Mouse (Mus musculus) liver, embryonic 12.5 days (tissue): ENCODE measurements around the gene Cdh16. TPM values are rescaled to one million over a fixed set of nuclear protein-coding genes. Genes with fewer than 3 reads are reported as not detected.

ENCODE experiments used
- ATAC-seq: fragments of 200-750 bp; cut with Nextera tagmentation; 2 replicates; pipeline ENCODE4 v1.8.0; 2017; ENCODE audit warnings: moderate number of reproducible peaks, mild to moderate bottlenecking, moderate library complexity
- H3K27ac ChIP-seq: fragments of 300-500 bp; sonication (generic); 2 replicates; pipeline ENCODE4 v1.5.1; 2016; ENCODE audit warnings: mild to moderate bottlenecking
- H3K27me3 ChIP-seq: fragments of 300-500 bp; sonication (generic); replicated peaks from 2 replicates; pipeline ENCODE4 v1.6.1; 2016; ENCODE audit warnings: mild to moderate bottlenecking, moderate library complexity
- H3K36me3 ChIP-seq: fragments of 300-500 bp; sonication (generic); 2 replicates; pipeline ENCODE4 v1.6.1; 2016; ENCODE audit warnings: mild to moderate bottlenecking, moderate library complexity
- H3K4me1 ChIP-seq: fragments of 300-500 bp; sonication (generic); 2 replicates; pipeline ENCODE4 v1.6.1; 2016
- H3K4me2 ChIP-seq: fragments of 300-500 bp; sonication (generic); 2 replicates; pipeline ENCODE4 v1.6.1; 2016; ENCODE audit warnings: mild to moderate bottlenecking, moderate library complexity
- H3K4me3 ChIP-seq: fragments of 300-500 bp; sonication (generic); 2 replicates; pipeline ENCODE4 v1.5.1; 2016; ENCODE audit warnings: mild to moderate bottlenecking, moderate library complexity
- H3K9ac ChIP-seq: fragments of 300-500 bp; sonication (generic); 2 replicates; pipeline ENCODE4 v1.6.1; 2016; ENCODE audit warnings: mild to moderate bottlenecking, moderate library complexity
- H3K9me3 ChIP-seq: fragments of 300-500 bp; sonication (generic); replicated peaks from 2 replicates; pipeline ENCODE4 v1.6.1; 2016; ENCODE audit warnings: mild to moderate bottlenecking, moderate library complexity
- WGBS: fragments of 180-500 bp; shearing (Covaris S2); methylation state at CpG from one replicate; pipeline ENCODE4 v1.1.7; 2016; ENCODE audit not compliant: insufficient replicate concordance; 5-methylcytosine and 5-hydroxymethylcytosine counted together
- polyA plus RNA-seq: library from polyadenylated mRNA; unstranded; fragments of >200 nt; fragmentation: Nextera tagmentation; extraction: Ambion mirVana; gene quantifications from 2 replicates; pipeline ENCODE4 v1.2.1, GENCODE M21; 2016

Cdh16 gene
- polyA plus RNA-seq, 1 experiment from 2014 or later, result 0.21 TPM

DNA sequence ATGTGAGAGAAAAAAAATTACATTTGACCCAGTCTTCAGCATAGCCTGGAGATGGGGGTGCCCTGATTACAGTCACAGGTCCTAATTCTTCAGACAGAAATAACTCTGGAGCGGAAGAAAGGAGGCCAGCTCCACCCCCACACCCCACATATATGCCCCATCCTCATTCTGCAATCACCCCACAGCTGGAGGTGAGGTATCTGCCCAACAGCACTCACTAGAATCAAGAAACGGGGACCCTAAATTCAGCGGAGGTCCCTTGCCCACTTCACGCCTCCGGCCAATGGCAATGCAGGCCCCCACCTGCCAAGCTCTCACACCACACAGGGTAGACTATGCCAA, 58.8 kb downstream of the Cdh16 start:
- Histone ChIP-seq H3K27me3 (no peaks in the 10 kb centered on the region), H3K9ac (no peak overlapping the region), H3K4me1 (peaks cover 7% of the 10 kb centered on the region), H3K4me2 (no peak overlapping the region), H3K36me3 (no peaks in the 10 kb centered on the region), H3K4me3 (no peak overlapping the region), H3K27ac (no peak overlapping the region), H3K9me3 (no peaks in the 10 kb centered on the region)
- 73% methylated on average over 5 of the region's 5 CpGs for WGBS
- ATAC-seq, result peak; percentile 14

- Histone ChIP-seq H3K4me2 (peak overlapping the region; percentile 47), H3K9ac (no peak overlapping the region), H3K27me3 (no peaks in the 10 kb centered on the region), H3K4me3 (no peak overlapping the region), H3K9me3 (no peaks in the 10 kb centered on the region), H3K36me3 (no peaks in the 10 kb centered on the region), H3K27ac (no peak overlapping the region), H3K4me1 (0 out of 2 replicates have a peak, but pooled peaks cover 5% of the 10 kb centered on the region)
- WGBS, result 14% methylated on average over 22 of the region's 22 CpGs
- peak; percentile 88 for ATAC-seq
Measured at GRCm38 (mm10) chr8:104564633-104565456, 59.4 kb downstream of the Cdh16 start.

DNA sequence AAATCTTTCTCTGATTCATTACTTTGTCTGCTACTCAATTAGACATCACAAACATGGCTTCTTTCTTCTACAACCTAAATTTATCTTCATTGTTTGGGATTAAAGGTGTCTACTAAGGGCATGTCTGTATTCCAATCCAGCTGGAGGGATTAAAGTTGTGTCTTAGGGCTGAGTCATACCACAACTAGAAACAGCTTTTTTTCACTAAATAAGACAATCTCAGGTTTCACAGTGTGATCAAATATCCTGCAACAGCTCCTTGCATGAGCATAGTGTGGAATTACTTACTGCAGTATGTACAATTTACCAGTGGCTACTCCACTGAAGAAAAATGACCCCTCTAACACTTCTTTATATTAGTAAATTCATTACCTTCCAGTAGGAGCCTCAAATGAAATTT, 63.5 kb downstream of the Cdh16 start:
- no peak for ATAC-seq
- no peak overlapping the region for H3K4me2 ChIP-seq
- no peak overlapping the region for H3K4me3 ChIP-seq
- H3K27ac ChIP-seq, result no peak overlapping the region
- 0 out of 2 replicates have a peak, but pooled peaks cover 5% of the 10 kb centered on the region for H3K4me1 ChIP-seq
- H3K27me3 ChIP-seq, result peaks cover 10% of the 10 kb centered on the region
- H3K36me3 ChIP-seq, result no peaks in the 10 kb centered on the region
- no peak overlapping the region for H3K9ac ChIP-seq
- H3K9me3 ChIP-seq, result no peaks in the 10 kb centered on the region

- no peaks in the 10 kb centered on the region for H3K4me1 ChIP-seq
- H3K27ac ChIP-seq, result no peak overlapping the region
- no peaks in the 10 kb centered on the region for H3K9me3 ChIP-seq
- ATAC-seq, result peak; percentile 60; the same call in 1 of the 2 replicates
- H3K36me3 ChIP-seq, result no peaks in the 10 kb centered on the region
- H3K9ac ChIP-seq, result no peak overlapping the region
- peaks cover 32% of the 10 kb centered on the region for H3K27me3 ChIP-seq
- H3K4me2 ChIP-seq, result no peak overlapping the region
- 40% methylated on average over 7 of the region's 7 CpGs for WGBS
- H3K4me3 ChIP-seq, result no peak overlapping the region
Measured at GRCm38 (mm10) chr8:104557226-104557625, 67.0 kb downstream of the Cdh16 start.

- Histone ChIP-seq H3K9ac (no peak overlapping the region), H3K9me3 (no peaks in the 10 kb centered on the region), H3K36me3 (no peaks in the 10 kb centered on the region), H3K27ac (no peak overlapping the region), H3K4me1 (no peaks in the 10 kb centered on the region), H3K4me2 (no peak overlapping the region), H3K4me3 (no peak overlapping the region), H3K27me3 (peaks cover 32% of the 10 kb centered on the region)
- 71% methylated on average over 4 of the region's 4 CpGs for WGBS
- no peak for ATAC-seq
Measured at GRCm38 (mm10) chr8:104555191-104555590, 69.0 kb downstream of the Cdh16 start.

Other genes starting within 250 kb of the Cdh16 start
- gene Cmtm4, start 228.6 kb downstream of the Cdh16 start, polyA plus RNA-seq, result 0.67 and 0.68 TPM in 2 replicates
- gene Dync1li2, start 181.3 kb downstream of the Cdh16 start, polyA plus RNA-seq, result 22.8 and 25.2 TPM in 2 replicates
- gene Terb1, start 114.5 kb downstream of the Cdh16 start, polyA plus RNA-seq, result 0.04 and 0.07 TPM in 2 replicates
- 47.5 and 48.8 TPM in 2 replicates for gene Nae1, start 89.8 kb downstream of the Cdh16 start, polyA plus RNA-seq
- 2.2 and 2.3 TPM in 2 replicates for gene Car7, start 89.7 kb downstream of the Cdh16 start, polyA plus RNA-seq
- gene Pdp2, start 32.9 kb downstream of the Cdh16 start, polyA plus RNA-seq, result 5.8 and 6.0 TPM in 2 replicates
- 0.79 and 1.2 TPM in 2 replicates for gene Rrad, start 6.9 kb upstream of the Cdh16 start, polyA plus RNA-seq
- 71.8 and 74.7 TPM in 2 replicates for gene Ciao2b, start 17.6 kb upstream of the Cdh16 start, polyA plus RNA-seq
- gene Ces2a, start 109.6 kb upstream of the Cdh16 start, polyA plus RNA-seq, result 2.7 and 3.7 TPM in 2 replicates
- gene Ces2b, start 207.2 kb upstream of the Cdh16 start, polyA plus RNA-seq, result 0.10 TPM in 1 of 2 replicates, not detected in the other
- gene Ces2c, start 222.7 kb upstream of the Cdh16 start, polyA plus RNA-seq, result not detected in 2 replicates